Mouse (Mus musculus) erythroblast, embryonic 14.5 days (primary cell): Measurements from ENCODE around the gene Hoxb9.

ENCODE experiments used
- GATA1 ChIP-seq: IDR thresholded peaks from 2 replicates; pipeline ENCODE4 v1.6.1; 2012; ENCODE audit warnings: low read length, inconsistent platforms, mixed read lengths
- TAL1 ChIP-seq: IDR thresholded peaks from 3 replicates; pipeline ENCODE4 v1.6.1; 2012; ENCODE audit warnings: low read length, inconsistent platforms, mixed read lengths

GRCm38 (mm10) chr11:96311520-96312417 is 40.5 kb downstream of the Hoxb9 start:
- no peak for TF ChIP-seq GATA1
- TF ChIP-seq TAL1, result no peak
